27 mouse cellular contexts compared by ENCODE assay signal in the genomic region with DNA sequence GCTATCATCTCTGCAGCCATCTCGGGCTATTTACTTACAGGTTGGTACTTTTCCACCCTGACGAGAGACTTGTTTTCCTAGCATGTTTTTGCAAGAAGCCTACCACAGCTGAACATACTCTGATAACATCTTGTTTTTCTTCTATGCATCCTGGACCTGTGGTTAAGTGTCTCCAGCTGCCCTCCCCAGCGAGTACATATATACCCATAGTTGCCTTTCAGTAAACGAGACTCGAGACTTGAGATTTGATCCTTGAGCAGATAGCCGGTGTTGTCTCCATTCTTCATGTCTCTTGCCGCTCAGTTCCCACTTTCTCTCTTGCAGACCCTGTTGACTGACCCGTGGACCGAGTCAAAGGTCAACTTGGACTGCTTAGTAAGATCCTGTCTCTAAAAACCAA. TPM values are rescaled to one million over a fixed set of nuclear protein-coding genes. Genes with fewer than 3 reads are reported as not detected.
A peak's percentile ranks its signal among the peaks of the same experiment; 100 is the strongest.
DNase-seq lines count a peak whose midpoint lies in the region; ATAC-seq lines count a peak whose summit lies in the region.
"Had no signal": no experiment of that assay in that cellular context is flagged by ENCODE, and none has a peak within 500 bp of the region (broad histone marks: within the 10 kb centered on the region; RNA-seq: fewer than 3 reads in every experiment).

No protein-coding gene starts in this region.

- H3K4me3 ChIP-seq in midbrain, embryonic 10.5 days = no peak overlapping the region
- H3K4me3 ChIP-seq: embryonic facial prominence, embryonic 12.5 days; embryonic facial prominence, embryonic 15.5 days; heart, adult 2 months; heart, embryonic 10.5 days; heart, embryonic 13.5 days had no signal

- ATAC-seq in CD4-positive, CD25-positive, alpha-beta regulatory T cell, adult 4 months = peak; percentile 8
- ATAC-seq in monocyte, adult 5-6 weeks (replicated peaks; ENCODE audit: insufficient number of reproducible peaks, low FRiP score, low TSS enrichment, poor library complexity, severe bottlenecking) = no peak
- ATAC-seq: forebrain, embryonic 14.5 days; hindbrain, postnatal 0 days had no signal

- H3K27me3 ChIP-seq in midbrain, embryonic 10.5 days (ENCODE audit: low read depth, poor library complexity, severe bottlenecking) = 0 out of 2 replicates have a peak, but pooled peaks cover 7% of the 10 kb centered on the region
- H3K27me3 ChIP-seq: embryonic facial prominence, embryonic 12.5 days; embryonic facial prominence, embryonic 15.5 days; heart, embryonic 13.5 days had no signal

- H3K9me3 ChIP-seq in midbrain, embryonic 10.5 days (replicated peaks) = peaks cover 9% of the 10 kb centered on the region; the same call in 1 of the 2 replicates
- H3K9me3 ChIP-seq: embryonic facial prominence, embryonic 15.5 days; heart, embryonic 10.5 days had no signal

- WGBS in midbrain, embryonic 10.5 days = 85% methylated on average over 9 of the region's 9 CpGs

- no peaks in the 10 kb centered on the region for H3K36me3 ChIP-seq in midbrain, embryonic 10.5 days
- H3K36me3 ChIP-seq: embryonic facial prominence, embryonic 12.5 days; embryonic facial prominence, embryonic 15.5 days; heart, embryonic 10.5 days; heart, embryonic 13.5 days had no signal

- H3K27ac ChIP-seq in midbrain, embryonic 10.5 days (replicated peaks) = no peak overlapping the region
- H3K27ac ChIP-seq: embryonic facial prominence, embryonic 12.5 days; embryonic facial prominence, embryonic 15.5 days; heart, adult 2 months; heart, embryonic 10.5 days; heart, embryonic 13.5 days; hindbrain, embryonic 14.5 days; hindbrain, postnatal 0 days had no signal

- 0 out of 2 replicates have a peak, but pooled peaks cover 6% of the 10 kb centered on the region for H3K4me1 ChIP-seq in midbrain, embryonic 10.5 days

- DNase-seq in CD4-positive helper T cell, adult 2 months (ENCODE audit: low read depth, low spot score) = peak; percentile 62
- peak; percentile 26 for DNase-seq in naive thymus-derived CD4-positive, alpha-beta T cell, adult 2 months (ENCODE audit: low read depth)
- no peak for DNase-seq in midbrain, embryonic 10.5 days (ENCODE audit: low spot score)
- DNase-seq in cerebellum, adult 18-20 months = no peak
- DNase-seq: adrenal gland, postnatal 10 days; adrenal gland, postnatal 36 days; cerebellum, adult 2 months; cerebellum, adult 9-11 months; cerebellum, postnatal 25 days; gastrocnemius, postnatal 10 days; gastrocnemius, postnatal 36 days; heart, adult 2 months; heart, postnatal 14 days; heart, postnatal 4 days had no signal

RNA-seq across cellular contexts. Expression of a gene that starts 42.4 kb away (rescaled TPM):
- polyA plus RNA-seq in CD4-positive, CD25-positive, alpha-beta regulatory T cell, adult 4 months (2017; shearing (Covaris generic)) = not detected
- not detected in 3 replicates for total RNA-seq in monocyte, adult 5-6 weeks (2017)
- 0.07 and 0.11 TPM in 2 replicates for polyA plus RNA-seq in midbrain, embryonic 10.5 days (2016; fragmentation: Nextera tagmentation; extraction: Ambion mirVana)
- total RNA-seq: adrenal gland, adult 18-20 months; common myeloid progenitor, adult 5-6 weeks; gastrocnemius, postnatal 10 days; granulocyte monocyte progenitor cell, adult 5-6 weeks; hindbrain, postnatal 0 days had no signal
- polyA plus RNA-seq: cerebellum, adult 2 months; forebrain, embryonic 11.5 days; forebrain, embryonic 14.5 days; heart, adult 2 months; hindbrain, postnatal 0 days had no signal

RNA-seq across cellular contexts. Expression of a gene that starts 56.6 kb away (rescaled TPM):
- 100 to 1,000 TPM; 154 to 194 TPM for polyA plus RNA-seq in CD4-positive, CD25-positive, alpha-beta regulatory T cell, adult 4 months (2017; shearing (Covaris generic))
- 37.6 to 41.8 TPM (median 37.7 TPM) in 3 replicates for total RNA-seq in monocyte, adult 5-6 weeks (2017)
- 94.6 and 107 TPM in 2 replicates for polyA plus RNA-seq in midbrain, embryonic 10.5 days (2016; fragmentation: Nextera tagmentation; extraction: Ambion mirVana)

Comparison
In these comparisons a context has a peak if more than half of its experiments do, and no peak if none do; other contexts are left out.
1. DNase-seq: peak in CD4-positive helper T cell, adult 2 months (single experiment) and naive thymus-derived CD4-positive, alpha-beta T cell, adult 2 months (single experiment); none in midbrain, embryonic 10.5 days (single experiment) and cerebellum, adult 18-20 months (0 of 2).